Mouse (Mus musculus) ovary, postnatal 14 days (tissue): ENCODE measurements around the gene Olfr351.

Source experiments
- DNase-seq: peaks from one replicate; pipeline ENCODE4 v3.0.0; 2022; ENCODE audit warnings: low spot score

Gene Olfr351

DNA sequence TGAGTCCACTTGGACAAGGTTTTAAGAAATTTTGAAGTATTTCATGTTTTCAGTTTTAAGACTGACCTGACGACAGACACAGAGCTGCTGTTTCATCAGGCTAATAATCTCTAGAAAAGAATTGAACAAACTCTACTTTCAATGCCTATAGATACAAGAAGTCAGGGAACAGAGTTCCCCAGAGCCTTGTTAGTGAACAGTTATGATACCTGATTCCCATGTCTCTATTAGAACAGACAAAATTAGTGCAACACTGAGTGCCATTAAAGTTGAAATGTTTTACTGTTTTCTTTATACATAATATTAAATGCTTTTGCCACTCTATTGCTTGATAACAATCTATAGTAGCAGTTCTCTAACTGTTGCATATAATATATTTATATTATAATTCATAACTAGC lies at the start of gene Olfr351:
Gene Olfr351, minus strand, starts transcription at position 101 of the 400 bp plus-strand sequence.
- DNase-seq: no peak

GRCm38 (mm10) chr2:36905380-36905779 lies 42.9 kb upstream of the Olfr351 start, which contains the start of gene Olfr354:
Gene Olfr354, plus strand, starts transcription at chr2:36905680.
- DNase-seq: no peak

DNA sequence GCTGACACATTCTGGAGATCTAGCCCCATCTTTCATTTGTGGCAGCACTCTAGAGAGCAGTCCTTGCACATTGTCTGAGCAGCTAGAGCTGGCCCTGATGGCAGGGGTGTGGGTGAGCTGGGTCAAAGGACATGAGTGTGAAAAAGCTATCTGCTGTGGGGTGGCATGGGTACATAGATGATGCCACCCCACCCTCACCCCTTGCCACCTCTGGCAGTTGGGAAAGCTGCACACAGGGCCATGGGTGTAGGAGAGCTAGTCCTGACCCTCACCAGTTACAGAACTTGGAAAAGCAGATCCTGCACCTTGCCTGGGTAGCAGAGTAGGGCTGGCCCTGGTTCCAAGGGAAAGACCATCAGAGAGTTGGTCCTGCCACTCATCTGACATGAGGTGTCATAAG lies 34.7 kb upstream of the Olfr351 start:
- no peak for DNase-seq

GRCm38 (mm10) chr2:36892836-36893235 lies 30.4 kb upstream of the Olfr351 start, which contains the start of gene Olfr353:
Gene Olfr353, minus strand, starts transcription at chr2:36892936.
- no peak for DNase-seq

DNA sequence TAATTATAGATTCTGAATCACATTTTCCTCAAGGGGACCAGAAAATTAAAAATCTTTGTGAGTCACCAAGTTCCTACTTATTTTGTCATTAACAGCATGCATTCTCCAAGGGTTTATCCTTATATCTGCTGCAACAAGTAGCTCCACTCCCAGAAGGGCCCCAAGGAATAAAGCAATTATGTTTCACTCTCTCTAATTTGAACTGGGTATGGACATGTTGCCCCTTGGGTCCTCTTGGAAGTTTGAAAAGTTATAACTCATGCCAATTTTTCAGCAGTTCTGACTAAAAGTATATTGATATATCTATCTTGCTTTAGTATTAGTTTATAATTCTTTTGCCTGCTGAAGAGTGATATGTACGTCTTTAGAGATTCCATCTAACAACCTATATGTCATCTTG lies 5.7 kb upstream of the Olfr351 start, which contains the start of gene Olfr352:
Gene Olfr352, plus strand, starts transcription at position 301 of the 400 bp plus-strand sequence.
- DNase-seq: no peak

DNA sequence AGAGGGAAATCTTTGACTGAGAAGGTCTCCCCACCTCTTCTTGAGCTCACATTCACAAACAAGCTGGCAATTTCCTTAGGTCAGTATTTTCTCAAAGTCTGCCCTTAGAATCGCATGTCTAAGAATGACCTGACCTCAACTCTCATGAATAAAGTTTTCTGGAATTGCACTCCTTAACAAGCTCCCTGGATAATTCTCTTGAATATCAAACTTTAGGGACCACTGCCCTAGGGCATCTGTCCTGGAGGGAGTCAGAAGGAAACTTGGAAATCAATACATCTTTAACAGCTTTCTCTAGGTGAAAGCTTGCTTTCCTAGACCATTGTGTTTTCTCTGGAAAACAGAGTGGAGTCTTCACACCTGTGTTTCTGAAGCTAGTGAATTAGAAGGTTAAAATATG lies 16.4 kb downstream of the Olfr351 start, which contains the start of gene Olfr350:
Gene Olfr350, plus strand, starts transcription at position 301 of the 400 bp plus-strand sequence.
- DNase-seq: no peak

DNA sequence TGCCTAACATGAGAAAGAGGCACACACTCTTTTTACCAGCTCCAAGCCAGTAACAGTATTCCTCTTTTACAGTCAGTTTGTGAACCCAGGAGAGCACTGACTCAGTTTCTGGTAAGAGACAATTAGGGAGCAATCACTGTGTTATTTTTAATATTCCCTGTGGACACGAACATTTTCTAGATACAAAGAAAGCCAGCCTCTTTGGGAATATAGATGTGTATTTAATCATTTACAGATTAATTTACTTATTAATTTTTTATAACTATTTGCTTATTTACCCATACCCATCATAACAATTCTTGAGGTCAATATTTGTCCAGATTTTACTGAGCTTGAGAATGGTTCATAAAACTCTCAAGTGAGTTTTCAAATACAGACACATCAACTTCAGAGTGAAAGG lies 45.5 kb downstream of the Olfr351 start, which contains the start of gene Olfr3:
Gene Olfr3, minus strand, starts transcription at position 101 of the 400 bp plus-strand sequence.
- no peak for DNase-seq
